Mouse (Mus musculus): ENCODE measurements around the gene Rpl10l. TPM values are rescaled to one million over a fixed set of nuclear protein-coding genes. Genes with fewer than 3 reads are reported as not detected.

Rpl10l gene
- not detected in 2 replicates for polyA plus RNA-seq (2015; fragmentation: Nextera tagmentation; extraction: Ambion mirVana)

DNA sequence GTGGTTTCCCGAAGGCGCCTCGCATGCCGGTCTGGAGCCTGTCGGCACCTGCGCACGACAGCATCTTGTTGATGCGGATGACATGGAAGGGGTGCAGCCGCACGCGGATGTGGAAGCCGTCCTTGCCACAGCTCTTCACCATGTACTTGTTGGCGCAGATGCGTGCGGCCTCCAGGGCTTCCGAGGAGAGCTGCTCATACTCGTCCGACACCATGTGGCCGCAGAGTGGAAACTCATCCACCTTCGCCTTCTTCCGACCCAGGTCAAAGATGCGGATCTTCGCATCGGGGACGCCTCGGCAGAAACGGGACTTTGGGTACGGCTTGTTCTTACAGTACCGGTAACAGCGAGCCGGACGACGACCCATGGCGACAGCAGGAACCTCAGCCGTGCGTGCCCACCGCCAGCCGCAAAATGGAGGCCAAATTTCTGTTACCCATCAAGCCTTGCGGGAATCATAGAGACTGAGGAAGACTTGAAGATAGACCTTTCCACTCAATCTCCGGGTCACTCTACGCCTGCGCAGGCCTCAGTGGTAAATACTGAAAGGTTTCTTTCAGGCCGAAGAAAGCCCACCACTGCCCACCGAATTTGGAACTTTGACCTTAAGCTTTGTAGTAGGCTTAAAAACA, at the start of gene Rpl10l:
Gene Rpl10l (minus strand): TSS at position 411 of the 632 bp plus-strand sequence.
- 95% methylated on average over 44 of the region's 44 CpGs for WGBS
- no peaks in the 10 kb centered on the region for H3K27me3 ChIP-seq
- no peak within 1 kb of the TSS for H3K27ac ChIP-seq
- no peak within 1 kb of the TSS for H3K9ac ChIP-seq
- no peak within 1 kb of the TSS for H3K4me3 ChIP-seq
- no peaks in the 10 kb centered on the region for H3K4me1 ChIP-seq
- H3K36me3 ChIP-seq = no peaks in the 10 kb centered on the region
- H3K9me3 ChIP-seq = peaks cover 10% of the 10 kb centered on the region; the same call in 1 of the 2 replicates
- H3K4me2 ChIP-seq = no peak within 1 kb of the TSS
- no peak for ATAC-seq (ENCODE audit: insufficient number of reproducible peaks, insufficient read depth, low FRiP score, low TSS enrichment, low read depth)

DNA sequence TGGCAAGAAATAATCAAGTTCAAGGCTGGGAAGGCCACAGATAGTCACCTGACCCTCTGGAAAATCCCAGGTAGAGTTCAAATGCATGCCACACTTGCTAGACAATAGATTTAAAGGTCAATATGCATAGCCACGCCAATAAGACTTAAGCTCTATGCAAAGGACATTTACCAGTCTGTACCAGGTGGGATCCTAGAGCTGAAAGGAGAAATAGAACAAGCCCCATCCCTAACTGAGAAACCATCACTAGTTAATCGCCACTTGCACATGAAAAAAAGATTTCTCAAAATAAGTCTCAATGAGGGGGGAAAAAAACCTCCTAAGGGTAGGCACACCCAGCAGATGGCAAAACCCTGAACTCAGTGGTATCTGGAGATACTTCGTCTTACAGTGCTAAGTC, 8.3 kb downstream of the Rpl10l start:
- Histone ChIP-seq H3K4me3 (no peak overlapping the region), H3K9me3 (no peaks in the 10 kb centered on the region), H3K27ac (no peak overlapping the region), H3K36me3 (no peaks in the 10 kb centered on the region), H3K4me2 (no peak overlapping the region), H3K9ac (no peak overlapping the region), H3K27me3 (no peaks in the 10 kb centered on the region), H3K4me1 (no peaks in the 10 kb centered on the region)
- WGBS = 85% methylated on average over 3 of the region's 3 CpGs
- ATAC-seq (ENCODE audit: insufficient number of reproducible peaks, insufficient read depth, low FRiP score, low TSS enrichment, low read depth) = no peak

DNA sequence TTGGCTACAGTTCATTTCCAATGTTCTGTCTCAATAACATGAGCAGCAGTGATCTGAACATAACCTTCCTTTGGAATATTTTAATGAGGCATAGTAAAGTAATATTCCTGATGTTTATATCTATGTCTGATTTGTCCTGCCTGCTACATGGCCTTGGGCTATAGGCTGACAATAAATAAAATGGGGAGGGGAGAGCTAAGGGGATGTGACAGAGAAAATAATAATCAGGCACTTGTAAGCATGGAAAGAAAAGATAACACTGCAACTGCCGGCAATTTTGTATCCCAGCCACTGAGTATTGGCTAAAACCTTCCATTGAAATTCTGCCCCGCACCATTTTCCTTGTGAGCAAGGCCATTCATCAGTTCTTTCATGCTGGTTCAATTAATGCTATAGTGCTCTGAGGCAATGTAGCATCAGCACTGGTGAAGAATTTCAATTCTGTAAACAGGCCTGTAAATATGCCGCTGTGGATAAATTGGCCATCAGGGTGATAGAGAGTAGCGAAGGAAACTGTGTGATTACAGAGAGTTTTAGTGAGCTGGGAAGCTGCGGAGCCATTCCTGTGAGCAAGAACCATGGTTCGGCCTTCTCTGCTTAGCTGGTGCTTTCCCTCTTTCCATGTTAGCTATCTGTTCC, 38.6 kb downstream of the Rpl10l start:
- H3K4me2 ChIP-seq = no peak overlapping the region
- no peaks in the 10 kb centered on the region for H3K4me1 ChIP-seq
- no peak overlapping the region for H3K9ac ChIP-seq
- no peak overlapping the region for H3K4me3 ChIP-seq
- H3K27ac ChIP-seq = no peak overlapping the region
- H3K9me3 ChIP-seq = no peaks in the 10 kb centered on the region
- ATAC-seq (ENCODE audit: insufficient number of reproducible peaks, insufficient read depth, low FRiP score, low TSS enrichment, low read depth) = no peak
- H3K27me3 ChIP-seq = no peaks in the 10 kb centered on the region
- H3K36me3 ChIP-seq = no peaks in the 10 kb centered on the region
- 79% methylated on average over 6 of the region's 6 CpGs for WGBS

DNA sequence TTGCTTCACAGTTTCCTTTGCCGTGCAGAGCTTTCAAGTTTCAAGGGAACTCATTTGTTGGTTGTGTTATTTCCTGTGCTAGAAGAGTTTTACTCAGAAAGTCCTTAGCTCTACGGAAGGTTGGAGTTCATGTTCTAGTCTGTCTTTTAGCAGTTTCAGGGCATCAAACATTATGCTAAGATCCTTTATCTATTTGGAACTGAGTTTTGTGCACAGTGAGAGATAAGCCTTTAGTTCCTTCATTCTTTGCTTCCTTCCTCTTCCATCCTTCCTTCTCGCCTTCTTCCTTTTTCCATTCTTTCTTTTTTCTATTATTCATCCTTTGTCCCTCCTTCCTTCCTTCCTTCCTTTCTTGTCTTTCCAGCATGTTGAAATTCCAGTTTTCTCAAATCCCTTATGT, 50.0 kb downstream of the Rpl10l start:
- no peak overlapping the region for H3K4me2 ChIP-seq
- no peak overlapping the region for H3K4me3 ChIP-seq
- H3K4me1 ChIP-seq = no peaks in the 10 kb centered on the region
- H3K36me3 ChIP-seq = no peaks in the 10 kb centered on the region
- H3K27me3 ChIP-seq = no peaks in the 10 kb centered on the region
- H3K9me3 ChIP-seq = no peaks in the 10 kb centered on the region
- no peak overlapping the region for H3K27ac ChIP-seq
- H3K9ac ChIP-seq = no peak overlapping the region
- no peak for ATAC-seq (ENCODE audit: insufficient number of reproducible peaks, insufficient read depth, low FRiP score, low TSS enrichment, low read depth)
- 76% methylated on average over 3 of the region's 3 CpGs for WGBS
